Mouse (Mus musculus) heart, adult 18-20 months (tissue): ENCODE measurements around the gene Plekhh3. TPM values are rescaled to one million over a fixed set of nuclear protein-coding genes. Genes with fewer than 3 reads are reported as not detected.
A peak's percentile ranks its signal among the peaks of the same experiment; 100 is the strongest.
"Not testable (repeated sequence)": the region's sequence is repeated elsewhere in the genome, so short reads cannot be mapped to it uniquely, and the experiment has no call there.

Experiments used
- DNase-seq, 2 experiments: peaks; one replicate each; pipeline ENCODE4 v3.0.0; 2021 to 2022; ENCODE audit warnings: mixed read lengths in 1 of 2
- total RNA-seq, 2 experiments: library from RNA; stranded (reverse); gene quantifications; 2 replicates each; pipeline ENCODE4 v1.2.3; 2021

Plekhh3 gene
- total RNA-seq, 2 experiments from 2014 or later: 12.6 to 12.8 TPM

GRCm38 (mm10) chr11:101170354-101170810 lies 769 bp downstream of the Plekhh3 start, which contains the start of gene Cntnap1:
Cntnap1 (plus strand) TSS chr11:101170523.
- DNase-seq: peak; percentile 81 to 82

GRCm38 (mm10) chr11:101169301-101170107 lies 1.6 kb downstream of the Plekhh3 start:
- DNase-seq: peak; percentile 43 to 56

GRCm38 (mm10) chr11:101168301-101168980 lies 2.7 kb downstream of the Plekhh3 start:
- peak; percentile 77 to 82 for DNase-seq

GRCm38 (mm10) chr11:101167963-101168300 lies 3.2 kb downstream of the Plekhh3 start:
- DNase-seq: no peak

GRCm38 (mm10) chr11:101167211-101167962 lies 3.8 kb downstream of the Plekhh3 start:
- no peak for DNase-seq

GRCm38 (mm10) chr11:101166357-101166756 lies 4.8 kb downstream of the Plekhh3 start:
- no peak for DNase-seq

GRCm38 (mm10) chr11:101164677-101165580 lies 6.2 kb downstream of the Plekhh3 start:
- no peak for DNase-seq

GRCm38 (mm10) chr11:101164351-101164665 lies 6.8 kb downstream of the Plekhh3 start:
- DNase-seq: no peak

GRCm38 (mm10) chr11:101163476-101164350 lies 7.4 kb downstream of the Plekhh3 start:
- DNase-seq: peak in 1 of 2 experiments; percentile 37

- peak; percentile 85 to 93 for DNase-seq
Observed at GRCm38 (mm10) chr11:101162772-101163171, 8.4 kb downstream of the Plekhh3 start.

- DNase-seq: no peak
Observed at GRCm38 (mm10) chr11:101162301-101162700, 8.8 kb downstream of the Plekhh3 start.

- DNase-seq: no peak
Observed at GRCm38 (mm10) chr11:101161551-101161950, 9.6 kb downstream of the Plekhh3 start.

- not testable (repeated sequence) for DNase-seq
Observed at GRCm38 (mm10) chr11:101160981-101161505, 10.1 kb downstream of the Plekhh3 start.

- not testable (repeated sequence) for DNase-seq
Observed at GRCm38 (mm10) chr11:101160151-101160550, 11.0 kb downstream of the Plekhh3 start.

- peak; percentile 67 to 75 for DNase-seq
Observed at GRCm38 (mm10) chr11:101155728-101156371, 15.3 kb downstream of the Plekhh3 start, which contains the start of gene Tubg2. Tubg2 (plus strand) TSS chr11:101155907.

- no peak for DNase-seq
Observed at GRCm38 (mm10) chr11:101155151-101155550, 16.0 kb downstream of the Plekhh3 start.

- no peak for DNase-seq
Observed at GRCm38 (mm10) chr11:101154648-101155047, 16.5 kb downstream of the Plekhh3 start.

- no peak for DNase-seq
Observed at GRCm38 (mm10) chr11:101152825-101153224, 18.3 kb downstream of the Plekhh3 start.

- no peak for DNase-seq
Observed at GRCm38 (mm10) chr11:101151063-101151462, 20.1 kb downstream of the Plekhh3 start.
